In the genomic region with DNA sequence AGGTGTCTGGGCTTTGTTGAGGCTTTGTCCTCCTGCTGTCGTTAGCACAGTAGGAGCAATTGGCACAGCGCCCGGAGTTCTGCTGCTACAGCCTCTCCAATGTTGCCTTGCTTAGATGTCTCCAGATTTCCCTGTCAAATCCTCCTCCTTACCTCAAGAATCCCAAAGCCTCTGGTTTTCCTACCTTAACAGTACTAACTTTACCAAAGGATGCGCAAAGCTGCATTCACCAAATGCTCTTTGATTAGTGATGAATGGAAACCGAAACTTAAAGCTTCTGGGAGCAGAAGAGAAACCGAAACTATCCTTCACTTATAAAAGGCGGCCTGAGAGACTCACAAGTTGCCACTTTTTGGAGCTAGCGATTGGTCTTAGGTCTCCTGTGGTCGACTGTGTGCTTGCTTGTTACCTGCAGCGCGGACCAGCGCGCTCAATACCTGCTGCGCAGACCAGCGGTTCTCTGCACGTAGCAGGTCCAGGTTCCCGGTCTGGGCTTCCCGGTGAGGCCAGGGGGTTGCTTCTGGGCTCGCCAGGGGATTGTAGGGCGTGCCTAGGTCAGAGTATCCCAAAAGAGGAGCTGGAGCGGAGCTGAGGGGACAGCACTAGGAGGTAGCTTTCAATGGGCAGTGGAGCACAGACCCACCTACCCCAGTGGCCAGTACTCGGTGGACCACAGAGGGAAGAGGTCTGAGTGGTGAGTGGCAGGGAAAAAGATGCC, we compare ENCODE assay signal across 8 mouse cellular contexts. TPM values are rescaled to one million over a fixed set of nuclear protein-coding genes. Genes with fewer than 3 reads are reported as not detected.
DNase-seq lines count a peak whose midpoint lies in the region; ATAC-seq and TF ChIP-seq lines count a peak whose summit lies in the region.

A gene (plus strand): TSS at position 311 of the 718 bp plus-strand sequence.

- WGBS in hindbrain, embryonic 12.5 days, result 15% methylated on average over 22 of the region's 22 CpGs
- WGBS in lung, postnatal 0 days, result 6% methylated on average over 22 of the region's 22 CpGs

- H3K36me3 ChIP-seq in hindbrain, embryonic 12.5 days, result no peaks in the 10 kb centered on the region
- H3K36me3 ChIP-seq in lung, postnatal 0 days (ENCODE audit: insufficient read depth, low read length), result no peaks in the 10 kb centered on the region

- no peak for TF ChIP-seq EP300 in lung, postnatal 0 days (IDR thresholded peaks at IDR 0.05)

- DNase-seq in NIH3T3 (ENCODE audit: low read depth), result peak; percentile 69
- peak; percentile 9 for DNase-seq in cerebellum, adult 8-10 months
- peak; percentile 14 to 55 for DNase-seq in frontal cortex, postnatal 14 days (ENCODE audit: low spot score in 2 of 2)
- DNase-seq in layer of hippocampus, postnatal 14 days (ENCODE audit: low spot score in 2 of 2), result peak; percentile 37 to 46
- peak; percentile 87 for DNase-seq in lung, postnatal 0 days (ENCODE audit: low spot score)
- DNase-seq in ovary, postnatal 14 days (ENCODE audit: low spot score), result peak; percentile 46
- peak; percentile 34 for DNase-seq in thymus, postnatal 14 days

- no peak within 1 kb of the TSS for H3K27ac ChIP-seq in hindbrain, embryonic 12.5 days
- peak within 1 kb of the TSS; percentile 51; the same call in 1 of the 2 replicates for H3K27ac ChIP-seq in lung, postnatal 0 days (ENCODE audit: low read length)

- peak within 1 kb of the TSS; percentile 40 for H3K4me3 ChIP-seq in hindbrain, embryonic 12.5 days
- peak within 1 kb of the TSS; percentile 81 for H3K4me3 ChIP-seq in lung, postnatal 0 days (ENCODE audit: low read depth, low read length)

- peak; percentile 60; the same call in 1 of the 2 replicates for ATAC-seq in hindbrain, embryonic 12.5 days (ENCODE audit: low FRiP score)
- ATAC-seq in lung, postnatal 0 days, result peak; percentile 55

- peak within 1 kb of the TSS; percentile 43; the same call in 1 of the 2 replicates for H3K9ac ChIP-seq in hindbrain, embryonic 12.5 days
- H3K9ac ChIP-seq in lung, postnatal 0 days (replicated peaks; ENCODE audit: low read depth), result peak within 1 kb of the TSS; percentile 76

- peaks cover 7% of the 10 kb centered on the region for H3K4me1 ChIP-seq in hindbrain, embryonic 12.5 days
- no peaks in the 10 kb centered on the region for H3K4me1 ChIP-seq in lung, postnatal 0 days (ENCODE audit: insufficient read depth, low read depth, low read length)

- no peak for TF ChIP-seq CTCF in lung, postnatal 0 days (IDR thresholded peaks at IDR 0.05)

- no peaks in the 10 kb centered on the region for H3K9me3 ChIP-seq in hindbrain, embryonic 12.5 days (replicated peaks)
- no peaks in the 10 kb centered on the region for H3K9me3 ChIP-seq in lung, postnatal 0 days (ENCODE audit: low read length)

- H3K27me3 ChIP-seq in hindbrain, embryonic 12.5 days, result no peaks in the 10 kb centered on the region
- no peaks in the 10 kb centered on the region for H3K27me3 ChIP-seq in lung, postnatal 0 days (replicated peaks; ENCODE audit: insufficient read depth, low read length)

- peak within 1 kb of the TSS; percentile 73 for H3K4me2 ChIP-seq in hindbrain, embryonic 12.5 days (replicated peaks)
- peak within 1 kb of the TSS; percentile 89 for H3K4me2 ChIP-seq in lung, postnatal 0 days (replicated peaks; ENCODE audit: low read depth, low read length)

RNA-seq across cellular contexts. Expression of the gene that starts here (rescaled TPM):
- 0.61 and 0.65 TPM in 2 replicates for polyA plus RNA-seq in hindbrain, embryonic 12.5 days (2016; fragmentation: Nextera tagmentation; extraction: Ambion mirVana)
- under 1 TPM; 0.18 to 0.26 TPM for total RNA-seq in layer of hippocampus, postnatal 14 days (2021)
- 2.5 and 2.9 TPM in 2 replicates for polyA plus RNA-seq in lung, postnatal 0 days (2015; fragmentation: Nextera tagmentation; extraction: Ambion mirVana)

Comparison
In these comparisons a context has a peak if more than half of its experiments do, and no peak if none do; other contexts are left out.
1. Peak in ATAC-seq, H3K4me3 ChIP-seq, H3K9ac ChIP-seq and H3K4me2 ChIP-seq in hindbrain, embryonic 12.5 days; RNA of the gene not detected or under 1 TPM.
2. Peak in DNase-seq in layer of hippocampus, postnatal 14 days; RNA of the gene not detected or under 1 TPM.
3. DNase-seq: peak in every context shown above with its lines; median percentile 87 in lung, postnatal 0 days; 69 in NIH3T3; 46 in ovary, postnatal 14 days; 42 in layer of hippocampus, postnatal 14 days; 34 in frontal cortex, postnatal 14 days; 34 in thymus, postnatal 14 days; 9 in cerebellum, adult 8-10 months.